ENCODE assay signal across 22 mouse cellular contexts in genomic region chr4:119453128-119453527, GRCm38 (mm10). TPM values are rescaled to one million over a fixed set of nuclear protein-coding genes. Genes with fewer than 3 reads are reported as not detected.
A peak's percentile ranks its signal among the peaks of the same experiment; 100 is the strongest.
DNase-seq lines count a peak whose midpoint lies in the region; ATAC-seq and TF ChIP-seq lines count a peak whose summit lies in the region.
"Had no signal": no experiment of that assay in that cellular context is flagged by ENCODE, and none has a peak within 500 bp of the region (broad histone marks: within the 10 kb centered on the region; RNA-seq: fewer than 3 reads in every experiment).

No protein-coding gene starts in this region.

- no peak for DNase-seq in heart, postnatal 14 days
- DNase-seq in hindbrain, embryonic 10.5 days (ENCODE audit: low spot score), result no peak
- DNase-seq in hindbrain, postnatal 0 days (ENCODE audit: low spot score), result no peak
- no peak for DNase-seq in midbrain, postnatal 0 days (ENCODE audit: low spot score)
- DNase-seq in lung, postnatal 0 days (ENCODE audit: low spot score), result no peak
- DNase-seq: adrenal gland, postnatal 14 days; cerebellum, adult 2 months; kidney, adult 9 months; kidney, postnatal 36 days; liver; spleen, adult 18-20 months had no signal

- no peaks in the 10 kb centered on the region for H3K27me3 ChIP-seq in heart, embryonic 15.5 days
- no peaks in the 10 kb centered on the region for H3K27me3 ChIP-seq in hindbrain, embryonic 10.5 days (ENCODE audit: insufficient read depth, poor library complexity, severe bottlenecking)
- no peaks in the 10 kb centered on the region for H3K27me3 ChIP-seq in hindbrain, postnatal 0 days (ENCODE audit: insufficient read depth, low read length)
- no peaks in the 10 kb centered on the region for H3K27me3 ChIP-seq in midbrain, postnatal 0 days (ENCODE audit: insufficient read depth, low read length)
- no peaks in the 10 kb centered on the region for H3K27me3 ChIP-seq in lung, postnatal 0 days (replicated peaks; ENCODE audit: insufficient read depth, low read length)
- H3K27me3 ChIP-seq: Patski; stomach, embryonic 15.5 days had no signal

- H3K4me2 ChIP-seq in heart, embryonic 15.5 days, result no peak overlapping the region
- H3K4me2 ChIP-seq in hindbrain, postnatal 0 days (ENCODE audit: low read depth, low read length), result no peak overlapping the region
- H3K4me2 ChIP-seq in midbrain, postnatal 0 days (ENCODE audit: low read depth, low read length, poor library complexity, severe bottlenecking), result no peak overlapping the region
- no peak overlapping the region for H3K4me2 ChIP-seq in lung, postnatal 0 days (replicated peaks; ENCODE audit: low read depth, low read length)
- H3K4me2 ChIP-seq: lung, embryonic 14.5 days; stomach, embryonic 15.5 days had no signal

- H3K27ac ChIP-seq in heart, embryonic 15.5 days, result no peak overlapping the region
- peak overlapping the region; percentile 69 for H3K27ac ChIP-seq in hindbrain, embryonic 10.5 days
- H3K27ac ChIP-seq in hindbrain, postnatal 0 days, result peak overlapping the region; percentile 20; the same call in 1 of the 2 replicates
- H3K27ac ChIP-seq in midbrain, postnatal 0 days (ENCODE audit: low read depth, low read length), result peak overlapping the region; percentile 38; the same call in 1 of the 2 replicates
- no peak overlapping the region for H3K27ac ChIP-seq in lung, postnatal 0 days (ENCODE audit: low read length)
- H3K27ac ChIP-seq: embryonic facial prominence, embryonic 10.5 days; macrophage; stomach, embryonic 15.5 days had no signal

- H3K9me3 ChIP-seq in heart, embryonic 15.5 days (replicated peaks), result no peaks in the 10 kb centered on the region
- no peaks in the 10 kb centered on the region for H3K9me3 ChIP-seq in hindbrain, embryonic 10.5 days
- H3K9me3 ChIP-seq in hindbrain, postnatal 0 days (ENCODE audit: low read length), result no peaks in the 10 kb centered on the region
- H3K9me3 ChIP-seq in midbrain, postnatal 0 days (ENCODE audit: low read length), result no peaks in the 10 kb centered on the region
- no peaks in the 10 kb centered on the region for H3K9me3 ChIP-seq in lung, postnatal 0 days (ENCODE audit: low read length)
- H3K9me3 ChIP-seq: embryonic facial prominence, embryonic 10.5 days; stomach, embryonic 15.5 days had no signal

- no peak overlapping the region for H3K9ac ChIP-seq in heart, embryonic 15.5 days
- H3K9ac ChIP-seq in hindbrain, postnatal 0 days (replicated peaks; ENCODE audit: low read length), result no peak overlapping the region
- H3K9ac ChIP-seq in midbrain, postnatal 0 days (replicated peaks; ENCODE audit: low read length, poor library complexity, severe bottlenecking), result 0 out of 2 replicates have a peak overlapping the region, but pooled peaks have one; percentile 19
- no peak overlapping the region for H3K9ac ChIP-seq in lung, postnatal 0 days (replicated peaks; ENCODE audit: low read depth)
- H3K9ac ChIP-seq: lung, embryonic 14.5 days; stomach, embryonic 15.5 days had no signal

- TF ChIP-seq EP300 in lung, postnatal 0 days (IDR thresholded peaks at IDR 0.05), result no peak

- H3K4me1 ChIP-seq in heart, embryonic 15.5 days (replicated peaks), result peaks cover 7% of the 10 kb centered on the region
- H3K4me1 ChIP-seq in hindbrain, embryonic 10.5 days (replicated peaks), result peaks cover 13% of the 10 kb centered on the region
- H3K4me1 ChIP-seq in hindbrain, postnatal 0 days (ENCODE audit: insufficient read depth, low read length), result 0 out of 2 replicates have a peak, but pooled peaks cover 5% of the 10 kb centered on the region
- peaks cover 3% of the 10 kb centered on the region; the same call in 1 of the 2 replicates for H3K4me1 ChIP-seq in midbrain, postnatal 0 days (ENCODE audit: insufficient read depth, low read length)
- no peaks in the 10 kb centered on the region for H3K4me1 ChIP-seq in lung, postnatal 0 days (ENCODE audit: insufficient read depth, low read depth, low read length)
- H3K4me1 ChIP-seq: stomach, embryonic 15.5 days had no signal

- no peaks in the 10 kb centered on the region for H3K36me3 ChIP-seq in heart, embryonic 15.5 days
- H3K36me3 ChIP-seq in hindbrain, embryonic 10.5 days, result no peaks in the 10 kb centered on the region
- H3K36me3 ChIP-seq in hindbrain, postnatal 0 days (ENCODE audit: insufficient read depth, low read length), result no peaks in the 10 kb centered on the region
- H3K36me3 ChIP-seq in midbrain, postnatal 0 days (ENCODE audit: insufficient read depth, low read length), result no peaks in the 10 kb centered on the region
- H3K36me3 ChIP-seq in lung, postnatal 0 days (ENCODE audit: insufficient read depth, low read length), result no peaks in the 10 kb centered on the region
- H3K36me3 ChIP-seq: embryonic facial prominence, embryonic 10.5 days; stomach, embryonic 15.5 days had no signal

- H3K4me3 ChIP-seq in heart, embryonic 15.5 days, result no peak overlapping the region
- no peak overlapping the region for H3K4me3 ChIP-seq in hindbrain, embryonic 10.5 days
- no peak overlapping the region for H3K4me3 ChIP-seq in hindbrain, postnatal 0 days (ENCODE audit: low read length)
- H3K4me3 ChIP-seq in midbrain, postnatal 0 days (ENCODE audit: low read depth, low read length), result no peak overlapping the region
- H3K4me3 ChIP-seq in lung, postnatal 0 days (ENCODE audit: low read depth, low read length), result no peak overlapping the region
- H3K4me3 ChIP-seq: embryonic facial prominence, embryonic 10.5 days; stomach, embryonic 15.5 days had no signal

- 0 out of 2 replicates have a peak, but pooled peaks have one; percentile 14 for ATAC-seq in heart, embryonic 15.5 days (replicated peaks; ENCODE audit: insufficient number of reproducible peaks, insufficient read depth, low FRiP score, low read depth)
- ATAC-seq in hindbrain, postnatal 0 days, result peak; percentile 55
- ATAC-seq in midbrain, postnatal 0 days (ENCODE audit: low FRiP score), result peak; percentile 57
- no peak for ATAC-seq in granulocyte monocyte progenitor cell, adult 5-6 weeks (replicated peaks; ENCODE audit: poor library complexity, severe bottlenecking)
- ATAC-seq in lung, postnatal 0 days, result no peak
- ATAC-seq: activated CD4-positive, CD25-positive, alpha-beta regulatory T cell, adult 4 months; Patski had no signal

- intact Hi-C loops in heart, postnatal 14 days (cut with DNase I), result no loop called here

- no peak for TF ChIP-seq CTCF in hindbrain, postnatal 0 days (IDR thresholded peaks at IDR 0.05; ENCODE audit: low read depth)
- no peak for TF ChIP-seq CTCF in midbrain, postnatal 0 days (IDR thresholded peaks at IDR 0.05)
- no peak for TF ChIP-seq CTCF in lung, postnatal 0 days (IDR thresholded peaks at IDR 0.05)

- WGBS in heart, embryonic 15.5 days, result 62% methylated on average over 5 of the region's 5 CpGs
- WGBS in hindbrain, embryonic 10.5 days, result 68% methylated on average over 5 of the region's 5 CpGs
- WGBS in hindbrain, postnatal 0 days, result 69% methylated on average over 5 of the region's 5 CpGs
- 60% methylated on average over 5 of the region's 5 CpGs for WGBS in midbrain, postnatal 0 days
- 50% methylated on average over 5 of the region's 5 CpGs for WGBS in lung, postnatal 0 days

RNA-seq across cellular contexts. Expression of gene Zmynd12, which starts 30.5 kb away (rescaled TPM):
- 0.15 and 0.28 TPM in 2 replicates for polyA plus RNA-seq in heart, embryonic 15.5 days (2015; fragmentation: Nextera tagmentation; extraction: Ambion mirVana)
- total RNA-seq in heart, postnatal 14 days (2021), result not detected
- polyA plus RNA-seq in hindbrain, embryonic 10.5 days (2016; fragmentation: Nextera tagmentation; extraction: Ambion mirVana), result 0.15 and 0.60 TPM in 2 replicates
- 0.11 TPM in 1 of 2 replicates, not detected in the other for total RNA-seq in hindbrain, postnatal 0 days (2014; rRNA removed)
- polyA plus RNA-seq in hindbrain, postnatal 0 days (2015; fragmentation: Nextera tagmentation; extraction: Ambion mirVana), result 0.51 and 1.3 TPM in 2 replicates
- 0.16 TPM in 1 of 2 replicates, not detected in the other for total RNA-seq in midbrain, postnatal 0 days (2014; rRNA removed)
- polyA plus RNA-seq in midbrain, postnatal 0 days (2015; fragmentation: Nextera tagmentation; extraction: Ambion mirVana), result 0.44 and 0.64 TPM in 2 replicates
- not detected in 2 replicates for total RNA-seq in granulocyte monocyte progenitor cell, adult 5-6 weeks (2014; fragmentation: Nextera tagmentation)
- not detected in 2 replicates for total RNA-seq in granulocyte monocyte progenitor cell, adult 5-6 weeks (2017)
- polyA plus RNA-seq in lung, postnatal 0 days (2015; fragmentation: Nextera tagmentation; extraction: Ambion mirVana), result 2.9 and 3.3 TPM in 2 replicates
- total RNA-seq: gastrocnemius, postnatal 4 days; monocyte, adult 5-6 weeks had no signal
- polyA plus RNA-seq: activated CD4-positive, CD25-positive, alpha-beta regulatory T cell, adult 4 months; C2C12; macrophage had no signal

RNA-seq across cellular contexts. Expression of gene Ppcs, which starts 30.9 kb away (rescaled TPM):
- 27.0 and 28.8 TPM in 2 replicates for polyA plus RNA-seq in heart, embryonic 15.5 days (2015; fragmentation: Nextera tagmentation; extraction: Ambion mirVana)
- total RNA-seq in heart, postnatal 14 days (2021), result 1 to 10 TPM; 8.4 to 8.5 TPM
- polyA plus RNA-seq in hindbrain, embryonic 10.5 days (2016; fragmentation: Nextera tagmentation; extraction: Ambion mirVana), result 25.6 and 29.7 TPM in 2 replicates
- 12.1 and 14.1 TPM in 2 replicates for total RNA-seq in hindbrain, postnatal 0 days (2014; rRNA removed)
- 28.5 and 29.4 TPM in 2 replicates for polyA plus RNA-seq in hindbrain, postnatal 0 days (2015; fragmentation: Nextera tagmentation; extraction: Ambion mirVana)
- total RNA-seq in midbrain, postnatal 0 days (2014; rRNA removed), result 14.7 and 19.2 TPM in 2 replicates
- 23.4 and 26.4 TPM in 2 replicates for polyA plus RNA-seq in midbrain, postnatal 0 days (2015; fragmentation: Nextera tagmentation; extraction: Ambion mirVana)
- total RNA-seq in granulocyte monocyte progenitor cell, adult 5-6 weeks (2014; fragmentation: Nextera tagmentation), result 11.5 and 17.4 TPM in 2 replicates
- total RNA-seq in granulocyte monocyte progenitor cell, adult 5-6 weeks (2017), result 13.3 and 18.0 TPM in 2 replicates
- polyA plus RNA-seq in lung, postnatal 0 days (2015; fragmentation: Nextera tagmentation; extraction: Ambion mirVana), result 28.4 and 30.5 TPM in 2 replicates

RNA-seq across cellular contexts. Expression of gene Ccdc30, which starts 37.8 kb away (rescaled TPM):
- 2.7 and 3.2 TPM in 2 replicates for polyA plus RNA-seq in heart, embryonic 15.5 days (2015; fragmentation: Nextera tagmentation; extraction: Ambion mirVana)
- total RNA-seq in heart, postnatal 14 days (2021), result under 1 TPM; 0.27 to 0.38 TPM
- polyA plus RNA-seq in hindbrain, embryonic 10.5 days (2016; fragmentation: Nextera tagmentation; extraction: Ambion mirVana), result 6.6 and 11.0 TPM in 2 replicates
- total RNA-seq in hindbrain, postnatal 0 days (2014; rRNA removed), result 10.0 and 13.4 TPM in 2 replicates
- polyA plus RNA-seq in hindbrain, postnatal 0 days (2015; fragmentation: Nextera tagmentation; extraction: Ambion mirVana), result 23.1 and 24.3 TPM in 2 replicates
- 9.6 and 11.9 TPM in 2 replicates for total RNA-seq in midbrain, postnatal 0 days (2014; rRNA removed)
- 24.1 and 24.2 TPM in 2 replicates for polyA plus RNA-seq in midbrain, postnatal 0 days (2015; fragmentation: Nextera tagmentation; extraction: Ambion mirVana)
- not detected in 2 replicates for total RNA-seq in granulocyte monocyte progenitor cell, adult 5-6 weeks (2014; fragmentation: Nextera tagmentation)
- not detected in 2 replicates for total RNA-seq in granulocyte monocyte progenitor cell, adult 5-6 weeks (2017)
- 7.3 and 7.8 TPM in 2 replicates for polyA plus RNA-seq in lung, postnatal 0 days (2015; fragmentation: Nextera tagmentation; extraction: Ambion mirVana)
- polyA plus RNA-seq: macrophage had no signal

RNA-seq across cellular contexts. Expression of gene Rimkla, which starts 39.3 kb away (rescaled TPM):
- polyA plus RNA-seq in heart, embryonic 15.5 days (2015; fragmentation: Nextera tagmentation; extraction: Ambion mirVana), result 4.1 and 4.2 TPM in 2 replicates
- total RNA-seq in heart, postnatal 14 days (2021), result under 1 TPM; 0.68 to 0.76 TPM
- 3.6 and 4.6 TPM in 2 replicates for polyA plus RNA-seq in hindbrain, embryonic 10.5 days (2016; fragmentation: Nextera tagmentation; extraction: Ambion mirVana)
- 39.8 and 43.1 TPM in 2 replicates for total RNA-seq in hindbrain, postnatal 0 days (2014; rRNA removed)
- 20.9 and 23.1 TPM in 2 replicates for polyA plus RNA-seq in hindbrain, postnatal 0 days (2015; fragmentation: Nextera tagmentation; extraction: Ambion mirVana)
- 37.1 and 45.3 TPM in 2 replicates for total RNA-seq in midbrain, postnatal 0 days (2014; rRNA removed)
- 25.3 and 25.8 TPM in 2 replicates for polyA plus RNA-seq in midbrain, postnatal 0 days (2015; fragmentation: Nextera tagmentation; extraction: Ambion mirVana)
- total RNA-seq in granulocyte monocyte progenitor cell, adult 5-6 weeks (2014; fragmentation: Nextera tagmentation), result not detected in 2 replicates
- total RNA-seq in granulocyte monocyte progenitor cell, adult 5-6 weeks (2017), result 0.10 TPM in 1 of 2 replicates, not detected in the other
- 0.30 and 0.31 TPM in 2 replicates for polyA plus RNA-seq in lung, postnatal 0 days (2015; fragmentation: Nextera tagmentation; extraction: Ambion mirVana)
- total RNA-seq: monocyte, adult 5-6 weeks had no signal
- polyA plus RNA-seq: C2C12, macrophage had no signal

Comparison
In these comparisons a context has a peak if more than half of its experiments do, and no peak if none do; other contexts are left out.
1. ATAC-seq: peak in heart, embryonic 15.5 days (single experiment), hindbrain, postnatal 0 days (single experiment) and midbrain, postnatal 0 days (single experiment); none in granulocyte monocyte progenitor cell, adult 5-6 weeks (single experiment) and lung, postnatal 0 days (single experiment).
2. H3K27ac ChIP-seq: peak in hindbrain, embryonic 10.5 days (single experiment), hindbrain, postnatal 0 days (single experiment) and midbrain, postnatal 0 days (single experiment); none in heart, embryonic 15.5 days (single experiment) and lung, postnatal 0 days (single experiment).